Comparison of ENCODE assay signal across 12 mouse cellular contexts in the genomic region with DNA sequence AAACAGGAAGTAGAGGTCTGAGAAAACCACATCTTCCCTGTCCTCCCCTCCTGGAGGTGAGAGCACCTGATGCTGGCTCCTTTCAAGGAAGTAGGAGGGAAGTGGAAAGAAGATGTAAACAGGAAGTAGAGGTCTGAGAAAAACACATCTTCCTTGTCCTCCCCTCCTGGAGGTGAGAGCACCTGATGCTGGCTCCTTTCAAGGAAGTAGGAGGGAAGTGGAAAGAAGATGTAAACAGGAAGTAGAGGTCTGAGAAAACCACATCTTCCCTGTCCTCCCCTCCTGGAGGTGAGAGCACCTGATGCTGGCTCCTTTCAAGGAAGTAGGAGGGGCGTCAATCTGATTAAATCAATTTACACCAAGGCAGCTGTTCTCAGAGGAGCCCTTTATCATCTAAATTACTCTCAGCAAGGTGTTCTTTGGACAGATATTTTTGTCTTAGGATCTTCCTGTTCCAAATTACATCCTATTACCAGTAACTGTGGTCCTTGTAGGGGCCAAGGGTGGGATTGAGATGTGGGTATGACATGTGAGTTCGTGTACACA. TPM values are rescaled to one million over a fixed set of nuclear protein-coding genes. Genes with fewer than 3 reads are reported as not detected.
DNase-seq lines count a peak whose midpoint lies in the region; ATAC-seq lines count a peak whose summit lies in the region.
"Had no signal": no experiment of that assay in that cellular context is flagged by ENCODE, and none has a peak within 500 bp of the region (broad histone marks: within the 10 kb centered on the region; RNA-seq: fewer than 3 reads in every experiment).

No protein-coding gene starts in this region.

- peak; percentile 30 for ATAC-seq in activated CD4-positive, CD25-positive, alpha-beta regulatory T cell, adult 4 months
- ATAC-seq in hematopoietic stem cell, adult 5-6 weeks (replicated peaks in 1 of 2; ENCODE audit: insufficient read depth in 1 of 2, low FRiP score in 2 of 2, low TSS enrichment in 1 of 2, low read depth in 1 of 2, poor library complexity in 2 of 2, severe bottlenecking in 2 of 2) = peak; percentile 13 to 15; a peak in 1 of 4 replicates
- ATAC-seq in megakaryocyte progenitor cell, adult 5-6 weeks (replicated peaks; ENCODE audit: poor library complexity) = 0 out of 2 replicates have a peak, but pooled peaks have one; percentile 16
- peak; percentile 24 for ATAC-seq in neutrophil, adult 5-6 weeks (ENCODE audit: extremely low read depth, insufficient number of reproducible peaks, low FRiP score, poor library complexity, severe bottlenecking)

- peak; percentile 40 for DNase-seq in CD4-positive, CD25-positive, alpha-beta regulatory T cell, adult 2 months (ENCODE audit: low read depth, low spot score)
- DNase-seq in thymus, postnatal 0 days (ENCODE audit: low spot score) = peak; percentile 65

RNA-seq across cellular contexts. Expression of a gene that starts 7.6 kb away (rescaled TPM):
- 10 to 100 TPM; 30.3 to 34.9 TPM for polyA plus RNA-seq in activated CD4-positive, CD25-positive, alpha-beta regulatory T cell, adult 4 months (2017; shearing (Covaris generic))
- 11.8 and 19.2 TPM in 2 replicates for total RNA-seq in hematopoietic stem cell, adult 5-6 weeks (2017)
- total RNA-seq in megakaryocyte progenitor cell, adult 5-6 weeks (2015) = 4.3 and 7.5 TPM in 2 replicates
- 3.4 and 3.6 TPM in 2 replicates for total RNA-seq in megakaryocyte progenitor cell, adult 5-6 weeks (2017)
- 29.8 and 46.2 TPM in 2 replicates for total RNA-seq in neutrophil, adult 5-6 weeks (2017)
- polyA plus RNA-seq in thymus, postnatal 0 days (2015; fragmentation: Nextera tagmentation; extraction: Ambion mirVana) = 27.7 and 33.8 TPM in 2 replicates

RNA-seq across cellular contexts. Expression of a gene that starts 35.8 kb away (rescaled TPM):
- under 1 TPM in 1 of 2 experiments, not detected in 1; 0.26 TPM for polyA plus RNA-seq in activated CD4-positive, CD25-positive, alpha-beta regulatory T cell, adult 4 months (2017; shearing (Covaris generic))
- 0.06 TPM in 1 of 2 replicates, not detected in the other for total RNA-seq in hematopoietic stem cell, adult 5-6 weeks (2017)
- total RNA-seq in megakaryocyte progenitor cell, adult 5-6 weeks (2015) = not detected in 2 replicates
- total RNA-seq in megakaryocyte progenitor cell, adult 5-6 weeks (2017) = not detected in 2 replicates
- 3.1 and 3.3 TPM in 2 replicates for total RNA-seq in neutrophil, adult 5-6 weeks (2017)
- polyA plus RNA-seq in thymus, postnatal 0 days (2015; fragmentation: Nextera tagmentation; extraction: Ambion mirVana) = 17.6 and 21.2 TPM in 2 replicates
- total RNA-seq: gastrocnemius, adult 8-10 months; heart, adult 2 months; heart, postnatal 4 days had no signal
- polyA plus RNA-seq: embryonic facial prominence, embryonic 13.5 days; erythroblast, embryonic 14.5 days; heart, embryonic 13.5 days had no signal

Comparison
In these comparisons a context has a peak if more than half of its experiments do, and no peak if none do; other contexts are left out.
1. Peak in every context shown above with its lines: DNase-seq and ATAC-seq.